Mouse (Mus musculus): ENCODE measurements at regions not wholly inside any gene's neighbourhood (a gene's known extent, or its start where the extent isn't known, plus 50 kb on each side); places are given as distances from the start of the nearest gene placed in this dataset.

GRCm38 (mm10) chr5:126266471-126266870 lies 734.9 kb downstream of the Tmem132b start:
- TF ChIP-seq ZKSCAN1 (IDR thresholded peaks at IDR 0.05; ENCODE audit: low read depth, low read length) (no peak), EP300 (IDR thresholded peaks at IDR 0.05; ENCODE audit: low read depth in 1 of 2, low read length in 2 of 2) (no peak), POLR2A (IDR thresholded peaks at IDR 0.05; ENCODE audit: control insufficient read depth in 1 of 2, insufficient read depth in 1 of 2, low read depth in 1 of 2, low read length in 2 of 2, poor library complexity in 1 of 2) (no peak), UBTF (IDR thresholded peaks at IDR 0.05; ENCODE audit: borderline replicate concordance, insufficient read depth, low read depth, low read length) (no peak), ELF1 (IDR thresholded peaks at IDR 0.05; ENCODE audit: low read depth, low read length) (no peak), ZMIZ1 (IDR thresholded peaks at IDR 0.05; ENCODE audit: low read depth, low read length) (no peak), TAL1 (IDR thresholded peaks at IDR 0.05; ENCODE audit: low read length) (no peak), RAD21 (IDR thresholded peaks at IDR 0.05; ENCODE audit: low read depth, low read length) (no peak), CHD2 (IDR thresholded peaks at IDR 0.05; ENCODE audit: low read length) (no peak), SMC3 (IDR thresholded peaks at IDR 0.05; ENCODE audit: low read depth, low read length) (no peak), CTCF (IDR thresholded peaks at IDR 0.05 in 2 of 3, conservative IDR thresholded peaks at IDR 0.05 in 1 of 3; ENCODE audit: control insufficient read depth in 1 of 3, insufficient read depth in 1 of 3, low read depth in 2 of 3, low read length in 3 of 3, poor library complexity in 1 of 3, severe bottlenecking in 1 of 3) (no peak)
